Mouse (Mus musculus) midbrain, postnatal 0 days (tissue): ENCODE measurements around the gene Rgs9. TPM values are rescaled to one million over a fixed set of nuclear protein-coding genes. Genes with fewer than 3 reads are reported as not detected.

Experiments used
- ATAC-seq: fragments of 200-750 bp; cut with Nextera tagmentation; 2 replicates; pipeline ENCODE4 v1.8.0; 2017; ENCODE audit warnings: moderate number of reproducible peaks, mild to moderate bottlenecking, moderate TSS enrichment, moderate library complexity; ENCODE audit not compliant: low FRiP score
- DNase-seq: peaks from one replicate; pipeline ENCODE4 v3.0.0-alpha.2; 2015; ENCODE audit warnings: low spot score
- H3K27ac ChIP-seq: fragments of 300-500 bp; sonication (generic); 2 replicates; pipeline ENCODE4 v1.5.1; 2014; ENCODE audit warnings: low read depth, mild to moderate bottlenecking, low read length, mixed read lengths
- H3K27me3 ChIP-seq: fragments of 300-500 bp; sonication (generic); 2 replicates; pipeline ENCODE4 v1.6.1; 2014; ENCODE audit warnings: low read length, control low read depth, mixed read lengths; ENCODE audit not compliant: insufficient read depth
- H3K36me3 ChIP-seq: fragments of 300-500 bp; sonication (generic); 2 replicates; pipeline ENCODE4 v1.6.1; 2014; ENCODE audit warnings: low read length, control low read depth, mixed read lengths; ENCODE audit not compliant: insufficient read depth
- H3K4me1 ChIP-seq: fragments of 300-500 bp; sonication (generic); 2 replicates; pipeline ENCODE4 v1.6.1; 2014; ENCODE audit warnings: mild to moderate bottlenecking, control low read depth, antibody characterized with exemption, low read length, mixed read lengths; ENCODE audit not compliant: insufficient read depth
- H3K4me2 ChIP-seq: fragments of 300-500 bp; sonication (generic); 2 replicates; pipeline ENCODE4 v1.6.1; 2014; ENCODE audit warnings: low read depth, mild to moderate bottlenecking, low read length, mixed read lengths; ENCODE audit not compliant: poor library complexity, severe bottlenecking
- H3K4me3 ChIP-seq: fragments of 300-500 bp; sonication (generic); 2 replicates; pipeline ENCODE4 v1.5.1; 2014; ENCODE audit warnings: low read depth, mild to moderate bottlenecking, low read length, moderate library complexity
- H3K9ac ChIP-seq: fragments of 300-500 bp; sonication (generic); replicated peaks from 2 replicates; pipeline ENCODE4 v1.6.1; 2014; ENCODE audit warnings: mild to moderate bottlenecking, low read length, moderate library complexity, mixed read lengths; ENCODE audit not compliant: poor library complexity, severe bottlenecking
- H3K9me3 ChIP-seq: fragments of 300-500 bp; sonication (generic); 2 replicates; pipeline ENCODE4 v1.6.1; 2016; ENCODE audit warnings: low read length, control low read depth
- CTCF ChIP-seq: IDR thresholded peaks from 2 replicates; pipeline ENCODE4 v1.5.1; 2016; ENCODE audit warnings: antibody characterized with exemption, mild to moderate bottlenecking
- WGBS: fragments of 180-500 bp; shearing (Covaris S2); extraction: QIAGEN DNeasy Blood & Tissue Kit; methylation state at CpG from one replicate; pipeline ENCODE4 v1.1.7; 2014; 5-methylcytosine and 5-hydroxymethylcytosine counted together
- polyA plus RNA-seq: library from polyadenylated mRNA; unstranded; fragments of >200 nt; fragmentation: Nextera tagmentation; extraction: Ambion mirVana; gene quantifications from 2 replicates; pipeline ENCODE4 v1.2.1, GENCODE M21; 2015
- total RNA-seq: library from RNA; depleted of rRNA; stranded (reverse); fragments of >200 nt; gene quantifications from 2 replicates; pipeline ENCODE4 v1.2.3, GENCODE M21; 2014

The Rgs9 gene
- total and polyA plus RNA-seq, 2 experiments from 2014 or later: 23.3 to 33.8 TPM

DNA sequence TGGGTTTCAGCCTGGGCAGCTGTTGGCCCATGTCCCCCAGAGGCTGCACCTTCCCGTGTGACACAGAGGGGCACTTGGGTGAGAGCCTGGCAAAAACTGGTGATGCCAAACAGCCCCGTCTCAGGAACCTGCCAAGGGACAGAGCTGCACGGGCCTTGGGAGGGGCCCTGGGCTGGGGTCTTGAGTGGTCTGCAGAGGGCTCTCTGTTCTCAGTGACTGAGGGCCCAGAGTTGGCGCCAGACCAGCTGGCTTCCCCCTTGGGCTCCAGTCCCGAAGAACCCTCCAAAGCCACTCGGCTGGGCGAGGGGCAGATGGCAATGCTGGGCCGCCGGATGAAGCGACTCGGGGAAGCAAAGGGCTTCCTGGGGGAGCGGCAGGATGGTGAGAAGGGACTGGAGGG is 70.8 kb downstream of the Rgs9 start:
- Histone ChIP-seq H3K36me3 (0 out of 2 replicates have a peak, but pooled peaks cover 2% of the 10 kb centered on the region), H3K9me3 (no peaks in the 10 kb centered on the region), H3K27ac (no peak overlapping the region), H3K9ac (no peak overlapping the region), H3K4me2 (no peak overlapping the region), H3K27me3 (no peaks in the 10 kb centered on the region), H3K4me1 (no peaks in the 10 kb centered on the region), H3K4me3 (no peak overlapping the region)
- DNase-seq (peak; percentile 69), ATAC-seq (peak; percentile 52; the same call in 1 of the 2 replicates)
- TF ChIP-seq CTCF: no peak
- 85% methylated on average over 12 of the region's 12 CpGs for WGBS

DNA sequence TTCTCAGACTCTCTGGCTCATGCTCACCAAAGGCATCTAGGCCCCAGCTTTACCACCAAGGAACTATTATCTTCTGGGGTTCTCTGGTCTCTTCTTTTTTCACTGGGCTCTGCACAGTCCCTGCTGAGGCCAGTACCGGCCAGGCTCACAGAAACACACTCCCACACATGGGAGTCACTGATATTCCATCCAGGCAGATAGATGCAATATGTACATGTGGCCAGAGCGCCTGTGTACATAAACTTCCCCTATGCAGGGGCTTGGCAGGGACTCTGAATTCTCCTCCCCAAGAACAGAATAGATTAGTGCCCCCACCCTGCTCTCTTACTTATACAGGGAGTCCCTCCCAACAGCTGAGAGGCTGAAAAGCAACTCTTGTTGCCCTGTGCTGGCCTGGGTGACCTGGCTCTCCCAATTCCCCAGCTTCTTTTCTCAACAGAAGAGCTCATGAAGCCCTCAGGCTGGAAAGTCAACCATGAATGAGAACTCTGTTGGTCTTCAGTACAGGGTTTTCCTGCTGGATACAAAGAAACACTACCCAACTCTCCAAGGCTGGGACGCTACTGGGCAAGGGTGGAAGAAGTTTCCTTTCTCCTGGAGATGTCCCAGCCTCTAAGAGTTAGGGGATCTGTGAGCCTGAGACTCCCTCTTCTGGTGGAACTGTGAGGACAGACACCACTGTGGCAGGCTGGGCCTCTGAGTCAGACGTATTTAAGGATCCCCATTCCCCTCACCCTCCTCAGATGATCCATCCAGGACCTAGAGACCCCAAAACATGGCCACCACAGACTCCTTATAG is 76.5 kb downstream of the Rgs9 start:
- Histone ChIP-seq H3K27ac (no peak overlapping the region), H3K4me2 (no peak overlapping the region), H3K27me3 (no peaks in the 10 kb centered on the region), H3K36me3 (no peaks in the 10 kb centered on the region), H3K4me1 (peaks cover 12% of the 10 kb centered on the region), H3K9me3 (no peaks in the 10 kb centered on the region), H3K9ac (no peak overlapping the region), H3K4me3 (no peak overlapping the region)
- ATAC-seq (no peak), DNase-seq (peak; percentile 68)
- peak; percentile 79 for TF ChIP-seq CTCF
- WGBS: 43% methylated on average over 4 of the region's 4 CpGs

DNA sequence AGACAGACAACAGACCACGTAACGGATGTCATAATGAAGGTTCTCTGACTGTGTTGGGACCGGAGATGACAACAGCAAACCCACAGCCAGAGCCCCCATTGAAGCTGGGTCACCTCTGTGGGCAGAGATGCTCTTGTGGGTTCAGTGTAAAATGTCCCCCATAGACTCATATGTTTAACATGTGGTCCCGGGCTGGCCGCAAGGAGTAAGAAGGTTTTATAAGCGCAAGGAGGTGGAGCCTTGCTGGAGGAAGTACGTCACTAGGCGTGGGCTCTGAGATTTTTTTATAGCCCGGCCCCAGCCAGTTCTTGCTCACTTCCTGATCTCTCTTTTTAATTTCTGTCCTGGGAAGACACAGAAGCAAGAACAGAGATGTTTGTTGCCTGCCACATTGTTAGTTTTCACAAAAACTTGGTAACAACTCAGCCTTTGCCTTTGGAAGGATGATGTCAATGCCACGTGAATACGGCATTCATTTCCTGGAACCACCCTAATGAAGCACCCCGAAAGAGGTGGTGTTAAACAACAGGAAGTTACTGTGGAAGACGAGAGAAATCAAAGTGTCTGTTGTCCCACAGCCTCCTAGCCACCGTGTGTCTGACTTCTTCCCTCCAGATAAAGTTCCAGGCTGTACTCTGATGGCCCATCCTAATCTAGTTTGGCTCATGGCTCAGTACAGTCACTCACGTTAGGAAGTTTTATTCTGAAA is 79.1 kb downstream of the Rgs9 start:
- TF ChIP-seq CTCF: no peak
- Histone ChIP-seq H3K4me2 (no peak overlapping the region), H3K36me3 (no peaks in the 10 kb centered on the region), H3K27ac (peak overlapping the region; percentile 73), H3K4me1 (peaks cover 12% of the 10 kb centered on the region), H3K9me3 (no peaks in the 10 kb centered on the region), H3K9ac (no peak overlapping the region), H3K27me3 (no peaks in the 10 kb centered on the region), H3K4me3 (no peak overlapping the region)
- WGBS: 72% methylated on average over 15 of the region's 15 CpGs
- DNase-seq (no peak), ATAC-seq (no peak)

DNA sequence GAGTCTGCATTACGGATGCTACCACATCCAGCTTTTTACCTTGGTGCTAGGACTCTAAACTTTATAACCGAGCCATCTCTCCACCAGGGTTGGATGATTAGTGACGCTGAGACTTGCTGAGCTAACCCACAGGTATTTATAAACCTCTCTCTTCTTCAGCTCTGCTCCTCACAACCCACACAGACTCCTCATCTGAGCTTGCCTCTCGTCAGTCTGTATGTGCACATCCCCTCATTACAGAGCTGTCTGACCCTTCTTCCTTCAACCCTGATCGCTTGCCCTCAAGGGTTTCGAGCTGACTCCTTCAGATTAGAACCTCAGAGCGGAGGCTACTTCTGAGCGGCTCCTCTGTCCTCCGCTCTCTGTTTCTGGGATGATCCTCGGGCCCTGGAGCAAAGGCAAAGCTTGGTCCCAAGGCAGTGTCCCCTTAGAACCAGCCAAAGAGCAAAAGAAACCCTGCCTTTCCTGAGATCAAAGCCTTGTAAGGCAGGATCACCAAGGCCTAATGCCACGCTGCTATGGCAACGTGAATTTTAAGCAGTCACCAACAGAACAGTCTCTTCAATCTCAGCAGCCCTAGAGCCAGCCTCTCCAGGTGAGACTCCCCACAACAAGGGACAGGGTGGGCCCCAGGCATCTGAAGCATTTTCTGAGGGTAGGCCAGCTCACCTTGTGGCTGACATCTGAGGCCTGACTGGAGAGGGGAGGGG is 79.9 kb downstream of the Rgs9 start:
- H3K4me2 ChIP-seq: peak overlapping the region; percentile 2; the same call in 1 of the 2 replicates
- DNase-seq (peak; percentile 60), ATAC-seq (peak; percentile 79)
- H3K4me1 ChIP-seq: peaks cover 12% of the 10 kb centered on the region
- H3K36me3 ChIP-seq: no peaks in the 10 kb centered on the region
- no peak for TF ChIP-seq CTCF
- WGBS: 20% methylated on average over 12 of the region's 12 CpGs
- no peak overlapping the region for H3K9ac ChIP-seq
- H3K27ac ChIP-seq: peak overlapping the region; percentile 73
- no peaks in the 10 kb centered on the region for H3K27me3 ChIP-seq
- no peak overlapping the region for H3K4me3 ChIP-seq
- no peaks in the 10 kb centered on the region for H3K9me3 ChIP-seq

DNA sequence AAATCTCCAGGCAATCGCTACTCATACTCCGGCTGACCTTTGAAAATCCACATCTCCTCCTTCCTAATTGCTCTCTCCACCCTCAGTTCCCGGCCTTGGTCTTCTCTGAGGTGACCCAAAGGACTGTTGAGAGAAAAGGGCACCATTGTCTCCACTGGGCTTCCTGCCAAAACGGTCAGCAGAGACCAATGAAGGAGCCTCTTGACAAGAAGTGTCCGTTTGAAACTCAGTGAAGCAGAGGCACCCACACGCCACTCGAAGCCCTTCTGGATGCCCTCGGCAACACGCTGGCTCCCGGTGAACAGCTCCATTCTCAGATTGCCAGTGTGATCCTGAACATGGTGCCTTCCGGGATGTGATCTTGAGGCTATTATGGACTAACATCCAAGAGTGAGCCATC is 87.2 kb downstream of the Rgs9 start:
- Histone ChIP-seq H3K36me3 (no peaks in the 10 kb centered on the region), H3K9me3 (no peaks in the 10 kb centered on the region), H3K4me3 (no peak overlapping the region), H3K27ac (no peak overlapping the region), H3K4me2 (no peak overlapping the region), H3K9ac (no peak overlapping the region), H3K4me1 (no peaks in the 10 kb centered on the region), H3K27me3 (no peaks in the 10 kb centered on the region)
- DNase-seq (peak; percentile 44), ATAC-seq (no peak)
- WGBS: 12% methylated on average over 11 of the region's 11 CpGs
- no peak for TF ChIP-seq CTCF
